Mouse (Mus musculus): ENCODE results near the gene AI467606.

DNA sequence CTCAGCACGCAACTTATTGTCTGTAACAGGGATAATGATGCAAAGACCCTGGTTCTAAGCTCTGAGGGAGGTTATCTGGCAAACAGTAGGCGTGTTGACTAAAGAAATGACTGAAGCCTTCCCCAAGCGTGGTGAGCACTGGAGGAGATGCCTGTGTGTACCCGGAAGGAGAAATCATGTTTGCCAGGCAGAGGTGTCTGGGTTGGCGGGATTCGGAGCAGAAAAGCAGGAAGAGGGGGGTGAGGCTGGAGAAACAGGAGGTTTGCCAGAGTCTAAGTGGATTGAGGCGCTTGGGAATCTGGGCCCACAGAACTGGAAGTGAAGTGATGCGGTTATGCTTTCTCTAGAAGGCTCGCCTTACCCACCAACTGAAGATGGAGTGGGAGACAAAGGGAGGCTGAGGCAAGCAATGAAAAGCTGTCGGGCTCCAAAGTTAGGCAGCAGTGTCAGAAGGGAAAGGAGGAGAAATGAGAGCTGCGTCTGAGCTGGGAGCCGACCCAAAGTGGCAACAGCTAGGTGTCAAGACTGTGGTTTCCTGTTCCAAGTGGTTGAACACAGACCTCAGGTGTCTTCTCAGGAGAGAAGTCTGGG lies 21.2 kb downstream of the AI467606 start:
- TF ChIP-seq CTCF (IDR thresholded peaks at IDR 0.05; ENCODE audit: low read depth, low read length), result no peak
- no peak for TF ChIP-seq POLR2A (IDR thresholded peaks at IDR 0.05; ENCODE audit: extremely low read depth, insufficient read depth, low read length)

Measured in liver, adult 2 months (tissue).